Mouse (Mus musculus) liver, adult 2 months (tissue): ENCODE measurements around the gene Fbxl17. TPM values are rescaled to one million over a fixed set of nuclear protein-coding genes. Genes with fewer than 3 reads are reported as not detected.

ENCODE experiments used
- DNase-seq: peaks from one replicate; pipeline ENCODE4 v3.0.0-alpha.2; 2011; ENCODE audit warnings: low read depth, low spot score; ENCODE audit errors: extremely low read depth
- H3K27ac ChIP-seq: fragments of 200-500 bp; replicated peaks from 2 replicates; pipeline ENCODE4 v1.5.1; 2012; ENCODE audit warnings: low read depth, mild to moderate bottlenecking, control low read depth, inconsistent platforms, low read length; ENCODE audit not compliant: insufficient read depth
- H3K27me3 ChIP-seq: fragments of 200-500 bp; 2 replicates; pipeline ENCODE4 v1.6.1; 2012; ENCODE audit warnings: mild to moderate bottlenecking, moderate library complexity, low read length, inconsistent platforms; ENCODE audit not compliant: control insufficient read depth, insufficient read depth
- H3K36me3 ChIP-seq: fragments of 200-500 bp; 2 replicates; pipeline ENCODE4 v1.6.1; 2012; ENCODE audit warnings: low read length, inconsistent platforms; ENCODE audit not compliant: control insufficient read depth, insufficient read depth
- H3K4me1 ChIP-seq: fragments of 200-500 bp; 2 replicates; pipeline ENCODE4 v1.6.1; 2011; ENCODE audit warnings: low read length; ENCODE audit not compliant: control insufficient read depth, insufficient read depth
- H3K4me3 ChIP-seq: fragments of 200-500 bp; 2 replicates; pipeline ENCODE4 v1.5.1; 2011; ENCODE audit warnings: low read depth, mild to moderate bottlenecking, control low read depth, low read length, moderate library complexity; ENCODE audit not compliant: insufficient read depth
- H3K79me2 ChIP-seq: fragments of 200-500 bp; 2 replicates; pipeline ENCODE4 v1.6.1; 2012; ENCODE audit warnings: inconsistent platforms, mild to moderate bottlenecking, low read length, moderate library complexity; ENCODE audit not compliant: control insufficient read depth, insufficient read depth
- H3K9ac ChIP-seq: fragments of 200-500 bp; 2 replicates; pipeline ENCODE4 v1.6.1; 2012; ENCODE audit warnings: low read depth, mild to moderate bottlenecking, control low read depth, inconsistent platforms, low read length
- CTCF ChIP-seq: fragments of 200-500 bp; IDR thresholded peaks from 2 replicates; pipeline ENCODE4 v1.5.1; 2011; ENCODE audit warnings: low read depth, low read length, control low read depth
- POLR2A ChIP-seq: fragments of 200-500 bp; IDR thresholded peaks from 2 replicates; pipeline ENCODE4 v1.6.1; 2011; ENCODE audit warnings: low read length, control low read depth; ENCODE audit not compliant: insufficient read depth; ENCODE audit errors: extremely low read depth
- WGBS: fragments of 180-500 bp; shearing (Covaris S2); methylation state at CpG from one replicate; pipeline ENCODE4 v1.1.7; 2018; 5-methylcytosine and 5-hydroxymethylcytosine counted together
- polyA plus RNA-seq: library from polyadenylated mRNA; depleted of rRNA; stranded (reverse); fragments of >200 nt; gene quantifications from 2 replicates; pipeline ENCODE4 v1.2.3, GENCODE M21; 2012
- total RNA-seq: library from RNA; depleted of rRNA; stranded (reverse); fragments of >200 nt; gene quantifications from 2 replicates; pipeline ENCODE4 v1.2.3, GENCODE M21; 2014

Gene Fbxl17
- total and polyA plus RNA-seq, 2 experiments, result 5.4 to 12.2 TPM

DNA sequence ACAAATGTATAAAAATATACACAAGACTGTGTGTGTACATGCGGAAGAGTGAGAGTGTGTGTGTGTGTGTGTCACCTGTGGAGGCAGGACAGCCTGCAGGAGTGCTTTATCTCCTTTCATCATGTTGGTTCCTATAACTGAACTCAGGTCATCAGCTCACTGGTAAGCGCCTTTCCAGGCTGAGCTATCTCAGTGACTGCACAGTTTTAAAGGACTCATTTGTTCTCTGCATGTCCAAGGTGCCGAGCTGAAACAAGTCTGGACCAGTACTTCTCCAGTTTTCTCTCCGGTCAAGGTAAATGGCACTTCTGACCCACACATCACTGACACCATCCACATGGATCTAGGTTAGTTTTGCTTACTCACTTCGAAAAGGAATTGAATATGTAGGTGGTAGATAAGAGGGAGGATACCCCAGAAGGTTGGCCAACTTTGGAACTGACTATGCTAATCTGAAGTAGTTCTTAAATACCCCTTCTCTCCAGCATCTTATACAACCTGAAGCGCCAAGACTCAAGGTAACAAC lies 2.5 kb downstream of the Fbxl17 start:
- Histone ChIP-seq H3K4me1 (peaks cover 28% of the 10 kb centered on the region), H3K36me3 (no peaks in the 10 kb centered on the region), H3K27me3 (no peaks in the 10 kb centered on the region), H3K4me3 (peak overlapping the region; percentile 15; the same call in 1 of the 2 replicates), H3K79me2 (peaks cover 32% of the 10 kb centered on the region; the same call in 1 of the 2 replicates), H3K9ac (peak overlapping the region; percentile 40; the same call in 1 of the 2 replicates), H3K27ac (peak overlapping the region; percentile 27)
- TF ChIP-seq CTCF (no peak), POLR2A (no peak)
- 59% methylated on average over 6 of the region's 6 CpGs for WGBS
- DNase-seq, result peak; percentile 22

DNA sequence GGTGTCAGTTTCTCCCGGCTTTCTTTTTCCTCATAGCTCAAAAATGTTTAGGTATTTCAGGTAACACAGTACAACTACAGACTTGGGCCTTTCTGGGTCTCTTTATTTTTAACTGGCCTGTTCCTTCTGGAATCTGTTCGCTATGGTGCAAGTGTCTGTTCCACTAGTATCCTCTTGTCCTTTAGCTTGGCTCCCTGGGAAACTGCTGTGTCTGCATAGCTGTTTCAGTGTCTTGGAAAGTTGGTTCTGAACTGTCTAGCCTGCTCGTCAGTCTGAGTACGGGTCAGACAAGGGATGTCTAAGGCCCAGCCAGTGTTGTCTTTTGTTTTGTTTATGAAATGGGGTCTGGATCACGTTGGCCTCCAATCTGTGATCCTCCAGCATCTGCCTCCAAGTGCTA lies 3.7 kb downstream of the Fbxl17 start:
- no peaks in the 10 kb centered on the region for H3K36me3 ChIP-seq
- 60% methylated on average over 5 of the region's 5 CpGs for WGBS
- no peak overlapping the region for H3K4me3 ChIP-seq
- no peak for TF ChIP-seq POLR2A
- no peak for TF ChIP-seq CTCF
- H3K79me2 ChIP-seq, result peaks cover 32% of the 10 kb centered on the region; the same call in 1 of the 2 replicates
- H3K9ac ChIP-seq, result no peak overlapping the region
- DNase-seq, result no peak
- H3K27ac ChIP-seq, result peak overlapping the region; percentile 54
- H3K4me1 ChIP-seq, result peaks cover 34% of the 10 kb centered on the region
- no peaks in the 10 kb centered on the region for H3K27me3 ChIP-seq

DNA sequence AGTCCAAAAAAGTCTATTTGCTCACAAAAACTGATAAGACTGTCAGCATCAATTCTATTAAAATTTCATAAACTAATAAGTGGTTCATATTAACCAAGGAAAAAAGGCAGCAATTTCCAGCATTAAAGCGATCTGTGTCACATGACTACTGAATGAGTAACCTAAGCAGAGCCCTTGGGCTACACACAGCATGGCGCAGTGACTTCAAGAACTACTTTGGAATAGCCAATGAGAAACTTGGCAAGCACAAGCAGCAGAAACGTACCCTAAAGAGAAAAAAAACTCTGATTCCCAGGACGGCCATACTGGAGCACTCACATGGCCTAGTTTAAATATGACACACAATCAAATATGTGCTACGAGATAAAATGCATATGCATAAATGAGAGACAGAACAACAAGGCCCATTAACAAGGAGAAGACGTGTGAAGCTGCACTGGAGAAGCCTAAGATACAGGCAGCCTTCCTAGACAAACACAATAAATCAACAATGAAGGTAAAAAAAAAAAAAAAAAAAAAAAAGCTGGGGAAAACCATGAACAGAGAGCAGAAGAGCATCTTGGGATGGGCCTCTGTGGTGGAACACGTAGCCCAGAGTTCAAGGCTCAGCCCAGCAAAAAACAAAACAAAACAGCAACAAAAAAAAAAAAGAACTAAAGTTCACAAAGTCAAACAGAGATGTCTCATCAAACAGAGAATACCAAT lies 5.8 kb downstream of the Fbxl17 start:
- WGBS, result 32% methylated on average over 7 of the region's 7 CpGs
- Histone ChIP-seq H3K4me3 (no peak overlapping the region), H3K79me2 (peaks cover 27% of the 10 kb centered on the region; the same call in 1 of the 2 replicates), H3K9ac (no peak overlapping the region), H3K36me3 (peaks cover 9% of the 10 kb centered on the region), H3K27me3 (no peaks in the 10 kb centered on the region), H3K4me1 (peaks cover 35% of the 10 kb centered on the region), H3K27ac (peak overlapping the region; percentile 89)
- DNase-seq, result peak; percentile 83
- TF ChIP-seq POLR2A (no peak), CTCF (no peak)

DNA sequence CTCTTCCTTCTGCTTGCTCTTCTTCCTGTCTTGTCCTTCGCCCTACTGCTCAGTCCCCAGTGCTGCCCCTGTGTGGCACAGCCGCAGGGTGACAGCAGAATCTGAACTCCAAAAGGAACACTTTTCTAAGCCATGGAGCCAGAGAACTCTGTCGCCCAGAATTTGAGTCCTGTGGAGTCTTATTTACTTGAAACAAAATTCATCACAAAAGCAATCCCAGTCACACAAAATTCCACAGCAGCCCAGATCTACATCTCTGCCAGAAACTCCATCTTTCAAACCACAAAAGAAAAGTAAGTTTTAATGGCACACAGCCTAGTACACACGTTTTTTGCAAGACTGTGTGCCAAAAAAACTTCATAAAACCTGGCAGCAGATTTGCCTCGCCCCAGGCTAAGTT lies 6.5 kb downstream of the Fbxl17 start:
- peak; percentile 50 for DNase-seq

DNA sequence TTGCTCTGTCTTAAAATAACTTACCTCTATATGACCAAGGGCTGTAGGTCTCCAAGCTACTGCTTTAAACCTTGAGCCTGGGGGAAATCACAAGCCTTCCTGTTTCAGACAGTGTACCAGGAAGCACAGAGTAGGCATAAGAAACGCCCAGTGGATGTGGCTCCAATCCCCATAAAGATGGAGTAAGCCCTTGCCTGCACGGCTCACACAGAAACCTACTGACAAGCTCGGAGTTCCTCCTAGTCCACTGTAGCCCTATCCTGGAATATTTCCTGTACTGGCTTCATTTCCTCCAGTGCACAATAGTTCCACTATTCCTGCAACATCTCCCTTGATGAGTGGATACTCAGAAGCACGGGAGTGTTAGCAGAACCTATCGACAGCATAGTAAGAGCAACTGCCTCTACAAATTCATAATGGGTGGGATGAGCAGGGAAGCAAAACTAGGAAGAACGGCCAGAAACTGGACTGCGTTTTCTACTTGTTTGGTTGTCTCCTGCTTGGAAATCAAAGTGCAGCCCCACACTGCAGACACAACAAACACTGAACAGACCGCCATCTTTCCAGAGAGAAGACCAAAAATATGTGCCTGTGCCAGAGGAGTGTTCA lies 7.0 kb downstream of the Fbxl17 start:
- Histone ChIP-seq H3K36me3 (peaks cover 11% of the 10 kb centered on the region), H3K9ac (peak overlapping the region; percentile 0; the same call in 1 of the 2 replicates), H3K79me2 (peaks cover 21% of the 10 kb centered on the region; the same call in 1 of the 2 replicates), H3K27me3 (no peaks in the 10 kb centered on the region), H3K4me3 (no peak overlapping the region), H3K27ac (peak overlapping the region; percentile 42), H3K4me1 (peaks cover 35% of the 10 kb centered on the region)
- TF ChIP-seq CTCF (no peak), POLR2A (no peak)
- 41% methylated on average over 8 of the region's 8 CpGs for WGBS
- DNase-seq, result peak; percentile 25

More for the DNA sequence above, 6.5 kb downstream of the Fbxl17 start:
- Histone ChIP-seq H3K4me1 (peaks cover 35% of the 10 kb centered on the region), H3K9ac (0 out of 2 replicates have a peak overlapping the region, but pooled peaks have one; percentile 0), H3K27me3 (no peaks in the 10 kb centered on the region), H3K27ac (peak overlapping the region; percentile 42), H3K4me3 (no peak overlapping the region), H3K36me3 (peaks cover 11% of the 10 kb centered on the region), H3K79me2 (peaks cover 23% of the 10 kb centered on the region; the same call in 1 of the 2 replicates)
- WGBS, result 13% methylated on average over 5 of the region's 5 CpGs
- TF ChIP-seq CTCF (peak; percentile 82), POLR2A (no peak)

DNA sequence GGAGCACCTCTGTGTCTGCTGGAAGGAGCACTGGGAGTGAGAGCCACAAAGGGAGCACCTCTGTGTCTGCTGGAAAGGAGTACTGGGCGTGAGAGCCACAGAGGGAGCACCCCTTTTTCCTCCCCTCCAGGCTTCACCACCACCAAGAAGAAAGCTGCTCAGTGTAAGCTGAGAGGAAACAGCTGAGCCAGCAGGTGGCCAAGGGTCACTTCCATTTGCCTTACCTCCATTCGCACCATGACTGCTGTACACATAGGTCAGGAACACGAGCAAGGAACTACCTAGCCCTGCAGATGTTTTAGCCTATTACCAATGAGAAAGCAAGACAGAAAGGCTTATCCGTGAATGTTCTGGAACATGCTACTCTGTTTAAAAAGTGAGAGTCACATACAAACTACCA lies 10.3 kb downstream of the Fbxl17 start:
- Histone ChIP-seq H3K27me3 (no peaks in the 10 kb centered on the region), H3K4me1 (peaks cover 22% of the 10 kb centered on the region), H3K27ac (no peak overlapping the region), H3K9ac (no peak overlapping the region), H3K36me3 (peaks cover 19% of the 10 kb centered on the region), H3K4me3 (no peak overlapping the region), H3K79me2 (peaks cover 7% of the 10 kb centered on the region; the same call in 1 of the 2 replicates)
- DNase-seq, result peak; percentile 61
- TF ChIP-seq CTCF, result no peak
- TF ChIP-seq POLR2A, result no peak
- WGBS, result 54% methylated on average over 4 of the region's 4 CpGs
